Mouse (Mus musculus): ENCODE data around the gene Fem1b.
A peak's percentile ranks its signal among the peaks of the same experiment; 100 is the strongest.
"Not testable (repeated sequence)": the region's sequence is repeated elsewhere in the genome, so short reads cannot be mapped to it uniquely, and the experiment has no call there.

Gene Fem1b

GRCm38 (mm10) chr9:62811516-62812121 lies at the start of gene Fem1b:
TSS of gene Fem1b (minus strand) at chr9:62811934.
- DNase-seq, result peak; percentile 91 to 94

GRCm38 (mm10) chr9:62860866-62861265 lies 49.1 kb upstream of the Fem1b start:
- DNase-seq, result peak; percentile 37 to 39

- DNase-seq, result not testable (repeated sequence)
Observed at GRCm38 (mm10) chr9:62860102-62860501, 48.4 kb upstream of the Fem1b start.

- no peak for DNase-seq
Observed at GRCm38 (mm10) chr9:62858266-62859019, 46.7 kb upstream of the Fem1b start.

GRCm38 (mm10) chr9:62857719-62858261 lies 46.1 kb upstream of the Fem1b start, which contains the start of gene Calml4:
TSS of gene Calml4 (plus strand) at chr9:62858080.
- peak; percentile 69 to 81 for DNase-seq

GRCm38 (mm10) chr9:62857216-62857615 lies 45.5 kb upstream of the Fem1b start:
- DNase-seq, result no peak

GRCm38 (mm10) chr9:62854483-62854882 lies 42.7 kb upstream of the Fem1b start:
- no peak for DNase-seq

- no peak for DNase-seq
Observed at GRCm38 (mm10) chr9:62851571-62851970, 39.8 kb upstream of the Fem1b start.

GRCm38 (mm10) chr9:62848641-62849040 lies 36.9 kb upstream of the Fem1b start:
- DNase-seq, result no peak

- DNase-seq, result peak; percentile 91 to 95
Observed at GRCm38 (mm10) chr9:62847694-62848093, 36.0 kb upstream of the Fem1b start.

GRCm38 (mm10) chr9:62844461-62844860 lies 32.7 kb upstream of the Fem1b start:
- no peak for DNase-seq

GRCm38 (mm10) chr9:62843356-62844024 lies 31.8 kb upstream of the Fem1b start:
- no peak for DNase-seq

- DNase-seq, result peak in 1 of 2 experiments; percentile 45
Observed at GRCm38 (mm10) chr9:62839172-62839770, 27.5 kb upstream of the Fem1b start.

- peak; percentile 71 to 77 for DNase-seq
Observed at GRCm38 (mm10) chr9:62838506-62839171, 26.9 kb upstream of the Fem1b start, which contains the start of gene Cln6. TSS of gene Cln6 (plus strand) at chr9:62838785.

- DNase-seq, result no peak
Observed at GRCm38 (mm10) chr9:62838146-62838505, 26.4 kb upstream of the Fem1b start.

GRCm38 (mm10) chr9:62837611-62838010 lies 25.9 kb upstream of the Fem1b start:
- no peak for DNase-seq

GRCm38 (mm10) chr9:62835705-62836446 lies 24.1 kb upstream of the Fem1b start:
- no peak for DNase-seq

- no peak for DNase-seq
Observed at GRCm38 (mm10) chr9:62834906-62835305, 23.2 kb upstream of the Fem1b start.

GRCm38 (mm10) chr9:62829877-62830276 lies 18.1 kb upstream of the Fem1b start:
- DNase-seq, result no peak

- peak; percentile 94 to 95 for DNase-seq
Observed at GRCm38 (mm10) chr9:62828662-62829086, 16.9 kb upstream of the Fem1b start.

GRCm38 (mm10) chr9:62827939-62828652 lies 16.4 kb upstream of the Fem1b start:
- DNase-seq, result peak in 1 of 2 experiments; percentile 40

Measured in cerebellum, postnatal 14 days (tissue).